Mouse (Mus musculus) brain, embryonic 14.5 days (tissue): ENCODE data around the gene Vps35l. TPM values are rescaled to one million over a fixed set of nuclear protein-coding genes. Genes with fewer than 3 reads are reported as not detected.

Experiments used
- DNase-seq: peaks from one replicate; pipeline ENCODE4 v3.0.0-alpha.2; 2011; ENCODE audit warnings: low read depth
- CTCF ChIP-seq: fragments of 200-500 bp; IDR thresholded peaks from 2 replicates; pipeline ENCODE4 v1.5.1; 2012; ENCODE audit warnings: inconsistent platforms, mild to moderate bottlenecking, moderate library complexity, borderline replicate concordance; ENCODE audit not compliant: insufficient read depth, insufficient read length; ENCODE audit errors: extremely low read depth
- POLR2A ChIP-seq: fragments of 200-500 bp; IDR thresholded peaks from 2 replicates; pipeline ENCODE4 v1.6.1; 2012; ENCODE audit warnings: mild to moderate bottlenecking, inconsistent platforms, borderline replicate concordance; ENCODE audit not compliant: poor library complexity, insufficient read depth, insufficient read length, severe bottlenecking; ENCODE audit errors: extremely low read depth
- polyA plus RNA-seq: library from polyadenylated mRNA; depleted of rRNA; stranded (reverse); fragments of >200 nt; gene quantifications from 2 replicates; pipeline ENCODE4 v1.2.3, GENCODE M21; 2012

Vps35l gene
- polyA plus RNA-seq, 1 experiment: 91.5 TPM

GRCm38 (mm10) chr7:118766119-118766833, 26.2 kb downstream of the Vps35l start:
- peak; percentile 94 for DNase-seq
- TF ChIP-seq POLR2A: no peak
- peak; percentile 81; the same call in 1 of the 2 replicates for TF ChIP-seq CTCF

- no peak for TF ChIP-seq POLR2A
- no peak for TF ChIP-seq CTCF
- DNase-seq: no peak
Measured at GRCm38 (mm10) chr7:118766834-118767224, 26.8 kb downstream of the Vps35l start.

- DNase-seq: no peak
- TF ChIP-seq CTCF (no peak), POLR2A (no peak)
Measured at GRCm38 (mm10) chr7:118769208-118769607, 29.2 kb downstream of the Vps35l start.

- no peak for DNase-seq
- TF ChIP-seq POLR2A: no peak
Measured at GRCm38 (mm10) chr7:118769655-118770054, 29.6 kb downstream of the Vps35l start.

- TF ChIP-seq POLR2A (no peak), CTCF (no peak)
- no peak for DNase-seq
Measured at GRCm38 (mm10) chr7:118773027-118773426, 33.0 kb downstream of the Vps35l start.

- DNase-seq: no peak
- TF ChIP-seq POLR2A (no peak), CTCF (no peak)
Measured at GRCm38 (mm10) chr7:118775991-118776390, 36.0 kb downstream of the Vps35l start.

GRCm38 (mm10) chr7:118776491-118776890, 36.5 kb downstream of the Vps35l start:
- TF ChIP-seq POLR2A (no peak), CTCF (no peak)
- no peak for DNase-seq

GRCm38 (mm10) chr7:118777598-118778394, 37.8 kb downstream of the Vps35l start:
- no peak for TF ChIP-seq CTCF
- no peak for TF ChIP-seq POLR2A
- peak; percentile 51 for DNase-seq

- peak; percentile 92 for DNase-seq
- TF ChIP-seq POLR2A (no peak), CTCF (no peak)
Measured at GRCm38 (mm10) chr7:118778561-118778960, 38.5 kb downstream of the Vps35l start.

- no peak for TF ChIP-seq CTCF
- TF ChIP-seq POLR2A: no peak
- DNase-seq: peak; percentile 63
Measured at GRCm38 (mm10) chr7:118783305-118784001, 43.4 kb downstream of the Vps35l start.

- DNase-seq: no peak
- no peak for TF ChIP-seq CTCF
- no peak for TF ChIP-seq POLR2A
Measured at GRCm38 (mm10) chr7:118786091-118786490, 46.1 kb downstream of the Vps35l start.

- DNase-seq: no peak
- TF ChIP-seq POLR2A (no peak), CTCF (no peak)
Measured at GRCm38 (mm10) chr7:118787326-118787725, 47.3 kb downstream of the Vps35l start.
